Mouse (Mus musculus) heart, postnatal 0 days (tissue): Measurements from ENCODE around the gene Ptpn5. TPM values are rescaled to one million over a fixed set of nuclear protein-coding genes. Genes with fewer than 3 reads are reported as not detected.

ENCODE experiments used
- ATAC-seq: fragments of 200-750 bp; cut with Nextera tagmentation; 2 replicates; pipeline ENCODE4 v1.8.0; 2017; ENCODE audit warnings: low read depth, moderate number of reproducible peaks, moderate library complexity; ENCODE audit not compliant: insufficient read depth
- DNase-seq: peaks from one replicate; pipeline ENCODE4 v3.0.0-alpha.2; 2016; ENCODE audit warnings: low spot score
- H3K27ac ChIP-seq: fragments of 300-500 bp; sonication (generic); 2 replicates; pipeline ENCODE4 v1.5.1; 2014; ENCODE audit warnings: low read depth, mild to moderate bottlenecking
- H3K27me3 ChIP-seq: fragments of 300-500 bp; sonication (generic); 2 replicates; pipeline ENCODE4 v1.6.1; 2014; ENCODE audit warnings: low read length, mixed read lengths; ENCODE audit not compliant: control insufficient read depth, insufficient read depth
- H3K36me3 ChIP-seq: fragments of 300-500 bp; sonication (generic); replicated peaks from 2 replicates; pipeline ENCODE4 v1.6.1; 2014; ENCODE audit warnings: low read length, mixed read lengths; ENCODE audit not compliant: control insufficient read depth, insufficient read depth
- H3K4me1 ChIP-seq: fragments of 300-500 bp; sonication (generic); 2 replicates; pipeline ENCODE4 v1.6.1; 2014; ENCODE audit warnings: antibody characterized with exemption; ENCODE audit not compliant: control insufficient read depth, insufficient read depth
- H3K4me2 ChIP-seq: fragments of 300-500 bp; sonication (generic); 2 replicates; pipeline ENCODE4 v1.6.1; 2014; ENCODE audit warnings: low read depth, mild to moderate bottlenecking, low read length, moderate library complexity
- H3K4me3 ChIP-seq: fragments of 300-500 bp; sonication (generic); 2 replicates; pipeline ENCODE4 v1.5.1; 2014; ENCODE audit warnings: low read depth, low read length
- H3K9ac ChIP-seq: fragments of 300-500 bp; sonication (generic); replicated peaks from 2 replicates; pipeline ENCODE4 v1.6.1; 2014; ENCODE audit warnings: low read depth, low read length, mixed read lengths
- H3K9me3 ChIP-seq: fragments of 300-500 bp; sonication (generic); replicated peaks from 2 replicates; pipeline ENCODE4 v1.6.1; 2016; ENCODE audit warnings: low read length; ENCODE audit not compliant: control insufficient read depth
- CTCF ChIP-seq: IDR thresholded peaks from 2 replicates; pipeline ENCODE4 v1.5.1; 2016; ENCODE audit warnings: antibody characterized with exemption, control low read depth, low read depth
- EP300 ChIP-seq: IDR thresholded peaks from 2 replicates; pipeline ENCODE4 v1.6.1; 2016; ENCODE audit warnings: antibody characterized with exemption, low read depth
- WGBS: fragments of 180-500 bp; shearing (Covaris S2); extraction: QIAGEN DNeasy Blood & Tissue Kit; methylation state at CpG from one replicate; pipeline ENCODE4 v1.1.7; 2014; 5-methylcytosine and 5-hydroxymethylcytosine counted together
- polyA plus RNA-seq: library from polyadenylated mRNA; unstranded; fragments of >200 nt; fragmentation: Nextera tagmentation; extraction: Ambion mirVana; gene quantifications from 2 replicates; pipeline ENCODE4 v1.2.1, GENCODE M21; 2015
- total RNA-seq: library from RNA; depleted of rRNA; stranded (reverse); fragments of >200 nt; gene quantifications from 2 replicates; pipeline ENCODE4 v1.2.3, GENCODE M21; 2014; ENCODE audit warnings: low replicate concordance

Gene Ptpn5
- total and polyA plus RNA-seq, 2 experiments from 2014 or later = not detected

DNA sequence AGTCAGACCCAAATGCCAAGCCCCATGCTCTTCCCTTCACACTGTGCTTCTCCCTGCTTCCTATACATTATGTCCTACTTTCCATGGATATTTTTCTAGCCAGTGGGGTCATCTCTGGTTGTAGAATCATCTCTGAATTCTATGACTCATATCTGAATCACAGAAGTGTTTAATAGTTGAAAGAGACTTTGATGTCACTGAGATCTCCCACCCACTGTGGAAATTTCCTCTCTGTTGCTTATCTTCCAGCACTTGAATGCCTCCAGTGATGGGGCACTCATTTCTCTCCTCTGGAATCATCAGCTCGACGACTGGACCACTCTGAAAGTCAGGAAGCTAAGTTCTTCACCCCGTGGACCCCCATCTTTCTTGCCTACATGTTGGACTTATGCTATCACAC lies 22.4 kb downstream of the Ptpn5 start:
- no peak for TF ChIP-seq CTCF
- TF ChIP-seq EP300 = no peak
- DNase-seq (no peak), ATAC-seq (no peak)
- Histone ChIP-seq H3K36me3 (no peaks in the 10 kb centered on the region), H3K27ac (no peak overlapping the region), H3K27me3 (0 out of 2 replicates have a peak, but pooled peaks cover 3% of the 10 kb centered on the region), H3K9ac (no peak overlapping the region), H3K4me2 (no peak overlapping the region), H3K4me1 (no peaks in the 10 kb centered on the region), H3K9me3 (no peaks in the 10 kb centered on the region), H3K4me3 (no peak overlapping the region)
- WGBS = 46% methylated on average over 3 of the region's 3 CpGs

DNA sequence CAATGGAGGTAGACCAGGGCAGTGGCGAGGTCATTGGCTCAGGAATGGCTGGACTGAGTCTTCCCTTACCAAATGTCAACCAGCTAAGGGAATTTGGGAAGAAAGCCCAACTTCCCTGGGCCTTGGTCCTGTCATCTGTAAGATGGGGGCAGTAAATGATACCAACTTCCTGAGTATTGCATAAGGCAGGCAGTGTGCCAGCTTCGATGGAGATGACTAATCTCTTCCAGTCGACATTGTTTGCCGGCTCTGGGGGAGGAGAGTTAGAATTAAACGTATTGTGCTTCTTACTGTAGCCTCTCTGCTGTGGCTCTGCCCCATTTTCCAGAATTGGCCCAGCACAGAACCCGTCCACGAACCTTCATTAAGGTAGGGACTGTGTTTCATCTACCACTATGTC lies 23.0 kb downstream of the Ptpn5 start:
- no peak overlapping the region for H3K9ac ChIP-seq
- no peaks in the 10 kb centered on the region for H3K4me1 ChIP-seq
- H3K27ac ChIP-seq = no peak overlapping the region
- TF ChIP-seq EP300 (no peak), CTCF (no peak)
- ATAC-seq = no peak
- no peak overlapping the region for H3K4me2 ChIP-seq
- H3K36me3 ChIP-seq = no peaks in the 10 kb centered on the region
- H3K9me3 ChIP-seq = no peaks in the 10 kb centered on the region
- DNase-seq = no peak
- 51% methylated on average over 7 of the region's 7 CpGs for WGBS
- H3K4me3 ChIP-seq = no peak overlapping the region
- 0 out of 2 replicates have a peak, but pooled peaks cover 3% of the 10 kb centered on the region for H3K27me3 ChIP-seq

DNA sequence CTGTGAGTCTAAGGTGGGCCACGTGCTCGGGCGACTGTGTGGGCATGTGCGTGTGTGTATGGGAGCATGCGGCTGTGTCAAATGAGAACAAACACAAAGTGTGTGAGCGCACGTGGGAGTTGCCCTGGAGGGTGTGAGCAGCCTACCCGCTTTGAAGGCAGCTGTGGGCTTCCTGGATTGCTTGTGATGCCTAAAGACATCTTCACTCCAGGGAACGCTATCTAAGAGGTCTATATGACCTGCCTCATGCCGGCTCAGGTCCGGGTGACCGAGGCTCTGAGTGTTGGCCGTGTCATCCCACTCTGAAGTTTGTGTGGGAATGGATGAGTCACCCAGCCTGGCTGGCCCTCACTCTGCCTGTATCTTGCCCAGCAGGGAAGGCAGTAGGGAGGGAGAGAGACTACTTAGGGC lies 24.7 kb downstream of the Ptpn5 start:
- TF ChIP-seq EP300 (no peak), CTCF (no peak)
- WGBS = 71% methylated on average over 13 of the region's 13 CpGs
- H3K4me1 ChIP-seq = no peaks in the 10 kb centered on the region

DNA sequence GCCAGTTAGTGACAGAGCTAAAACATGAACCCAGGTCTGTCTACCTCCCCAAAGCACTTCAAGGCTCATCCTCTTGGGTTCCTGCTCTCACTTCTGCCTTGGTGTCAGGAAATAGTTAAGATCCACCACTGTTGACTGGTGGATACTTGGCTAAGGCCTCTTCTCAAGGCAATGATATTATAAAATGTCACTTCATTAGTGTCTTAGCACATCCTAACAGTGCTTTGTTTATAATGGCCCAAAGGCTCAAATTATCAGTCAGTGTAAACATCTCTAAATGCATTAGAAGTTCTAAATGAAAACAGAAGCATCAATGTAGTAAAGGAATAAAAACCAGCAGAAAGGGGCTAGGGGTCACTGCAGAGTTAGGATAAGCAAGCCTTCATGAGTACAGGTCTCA lies 26.5 kb downstream of the Ptpn5 start:
- TF ChIP-seq EP300 (no peak), CTCF (no peak)
- Histone ChIP-seq H3K4me3 (no peak overlapping the region), H3K36me3 (no peaks in the 10 kb centered on the region), H3K9ac (no peak overlapping the region), H3K27ac (no peak overlapping the region), H3K4me1 (no peaks in the 10 kb centered on the region), H3K4me2 (no peak overlapping the region), H3K9me3 (no peaks in the 10 kb centered on the region), H3K27me3 (no peaks in the 10 kb centered on the region)
- DNase-seq (no peak), ATAC-seq (no peak)

More for the DNA sequence above, 24.7 kb downstream of the Ptpn5 start:
- no peak for DNase-seq
- H3K4me2 ChIP-seq = no peak overlapping the region
- no peaks in the 10 kb centered on the region for H3K27me3 ChIP-seq
- no peaks in the 10 kb centered on the region for H3K36me3 ChIP-seq
- H3K9me3 ChIP-seq = no peaks in the 10 kb centered on the region
- no peak for ATAC-seq
- H3K4me3 ChIP-seq = no peak overlapping the region
- no peak overlapping the region for H3K9ac ChIP-seq
- no peak overlapping the region for H3K27ac ChIP-seq

DNA sequence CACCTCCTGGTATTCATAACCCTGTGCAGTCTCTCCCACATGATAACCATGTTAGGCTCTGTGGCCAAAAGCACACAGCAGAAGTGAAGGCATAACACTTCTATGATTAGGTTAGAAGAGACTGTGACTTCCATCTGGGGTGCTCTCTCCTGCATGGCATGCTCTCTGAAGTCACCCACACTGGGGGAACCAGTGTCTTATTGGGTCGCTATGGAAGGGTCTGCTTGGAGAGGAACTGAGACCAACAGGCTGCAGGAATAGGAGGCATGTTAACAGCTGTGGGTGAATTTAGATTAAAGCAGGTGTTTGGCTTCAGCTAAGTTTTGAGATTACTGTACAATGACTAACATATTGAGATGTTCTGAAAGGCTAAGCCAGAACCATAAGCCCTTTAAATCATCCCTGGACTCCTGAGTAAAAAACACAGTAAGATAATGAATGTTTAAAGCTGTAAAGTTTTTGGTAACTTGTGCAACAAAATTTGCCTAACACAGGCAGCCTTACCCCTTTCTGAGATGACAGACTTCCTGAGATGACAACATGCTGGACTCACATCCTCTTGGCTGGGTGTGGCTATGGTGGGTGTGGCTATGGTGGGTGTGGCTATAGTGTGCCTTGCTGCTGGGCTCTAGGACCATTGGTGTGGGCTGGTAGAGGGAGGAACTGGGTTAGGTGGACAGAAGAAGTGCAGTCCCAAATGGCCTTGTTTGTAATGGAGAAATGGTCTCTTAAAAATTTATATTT lies 29.6 kb downstream of the Ptpn5 start:
- 58% methylated on average over 1 of the region's 1 CpGs for WGBS

DNA sequence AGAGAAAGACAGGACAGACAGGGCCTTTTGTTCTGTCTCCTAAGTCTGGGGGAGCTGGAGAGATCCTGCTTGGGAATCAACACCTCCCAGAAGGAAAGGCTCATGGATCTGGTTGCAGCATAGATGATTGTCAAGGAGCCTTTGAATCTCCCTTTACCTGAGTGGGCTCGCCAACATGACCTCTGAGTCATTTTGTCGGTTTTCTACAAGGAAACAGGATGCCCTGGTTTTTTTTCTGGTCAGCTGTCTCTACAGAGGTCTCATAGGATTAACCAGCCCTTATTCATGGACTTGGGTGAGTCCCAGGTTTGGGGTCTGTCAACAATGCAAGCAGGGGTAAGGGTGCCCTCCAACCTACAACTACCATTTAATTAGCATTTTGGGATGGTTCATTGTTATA lies 30.5 kb downstream of the Ptpn5 start:
- Histone ChIP-seq H3K4me1 (no peaks in the 10 kb centered on the region), H3K9me3 (no peaks in the 10 kb centered on the region), H3K27me3 (no peaks in the 10 kb centered on the region), H3K4me2 (no peak overlapping the region), H3K36me3 (no peaks in the 10 kb centered on the region), H3K4me3 (no peak overlapping the region), H3K9ac (no peak overlapping the region), H3K27ac (no peak overlapping the region)
- DNase-seq = no peak
- 52% methylated on average over 2 of the region's 2 CpGs for WGBS
- no peak for ATAC-seq
- no peak for TF ChIP-seq EP300
- no peak for TF ChIP-seq CTCF

More for the DNA sequence above, 29.6 kb downstream of the Ptpn5 start:
- TF ChIP-seq EP300 (no peak), CTCF (no peak)
- H3K9me3 ChIP-seq = no peaks in the 10 kb centered on the region
- H3K9ac ChIP-seq = no peak overlapping the region
- no peaks in the 10 kb centered on the region for H3K36me3 ChIP-seq
- H3K27ac ChIP-seq = no peak overlapping the region
- no peaks in the 10 kb centered on the region for H3K27me3 ChIP-seq
- no peak for DNase-seq
- no peak overlapping the region for H3K4me3 ChIP-seq
- H3K4me1 ChIP-seq = no peaks in the 10 kb centered on the region
- no peak overlapping the region for H3K4me2 ChIP-seq
- no peak for ATAC-seq
